Mouse (Mus musculus) left cerebral cortex, adult 2 months (tissue): ENCODE results near the gene Atrx. TPM values are rescaled to one million over a fixed set of nuclear protein-coding genes. Genes with fewer than 3 reads are reported as not detected.
"Not testable (repeated sequence)": the region's sequence is repeated elsewhere in the genome, so short reads cannot be mapped to it uniquely, and the experiment has no call there.

Experiments
- DNase-seq, 2 experiments: peaks; one replicate each; pipeline ENCODE4 v3.0.0; 2021 to 2022; ENCODE audit warnings: low spot score in 2 of 2, mixed read lengths in 1 of 2; ENCODE audit errors: extremely low spot score in 1 of 2
- H3K27ac ChIP-seq: fragments of 200-600 bp; 2 replicates; pipeline ENCODE4 v1.8.1; 2022
- H3K4me3 ChIP-seq: fragments of 200-600 bp; 2 replicates; pipeline ENCODE4 v1.8.1; 2022
- CTCF ChIP-seq: fragments of 200-600 bp; IDR thresholded peaks from 2 replicates; pipeline ENCODE4 v1.8.1; 2022; ENCODE audit warnings: antibody characterized with exemption, mild to moderate bottlenecking, moderate library complexity
- intact Hi-C: fragments of 180-260 bp; cut with DNase I; formaldehyde crosslinking; loops from one replicate; pipeline ENCODE4 v1.15.1; 2025
- total RNA-seq, 2 experiments: library from RNA; stranded (reverse); gene quantifications; 2 replicates each; pipeline ENCODE4 v1.2.3; 2021

Gene Atrx
- total RNA-seq, 2 experiments from 2014 or later, result 178 to 182 TPM

DNA sequence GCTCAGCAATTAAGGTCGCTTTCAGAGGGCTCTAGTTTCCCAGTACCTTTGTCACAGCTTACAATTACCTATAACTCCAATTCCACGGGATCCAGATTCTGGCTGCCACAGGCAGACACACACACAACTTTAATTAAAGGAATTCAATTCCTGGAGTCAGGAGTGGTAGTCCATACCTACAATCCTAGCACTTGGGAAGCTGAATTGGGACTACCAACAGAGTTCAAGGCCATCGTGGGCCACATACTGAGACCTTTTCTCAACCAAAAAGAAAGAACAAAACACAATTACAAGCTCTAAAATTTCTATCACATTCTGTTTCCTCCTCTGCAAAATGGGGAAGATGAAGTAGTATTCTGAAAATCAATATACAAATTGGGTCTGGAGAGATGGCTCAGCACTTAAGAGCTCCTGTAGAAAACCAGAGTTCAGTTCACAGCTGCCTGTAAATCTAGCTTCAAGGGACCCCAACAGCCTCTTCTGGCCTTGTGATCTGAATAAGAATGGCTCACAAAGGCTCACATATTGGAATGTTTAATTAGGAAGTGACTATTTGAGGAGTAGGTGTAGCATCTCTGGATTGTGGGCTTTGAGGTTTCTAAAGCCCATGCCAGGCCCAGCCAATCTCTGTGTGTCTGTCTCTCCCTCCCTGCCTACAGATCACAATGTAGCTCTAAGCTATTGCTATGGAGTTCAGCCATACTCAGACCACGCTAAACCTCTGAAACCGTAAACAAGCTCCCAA, 4.7 kb downstream of the Atrx start:
- H3K4me3 ChIP-seq, result no peak overlapping the region
- no peak for TF ChIP-seq CTCF
- no peak for DNase-seq
- intact Hi-C loops, result loop anchor here (5.0 kb wide), 2 partner anchors 88 to 263 kb away; partner anchors contain the start of genes Magt1 and Pgk1
- no peak overlapping the region for H3K27ac ChIP-seq

DNA sequence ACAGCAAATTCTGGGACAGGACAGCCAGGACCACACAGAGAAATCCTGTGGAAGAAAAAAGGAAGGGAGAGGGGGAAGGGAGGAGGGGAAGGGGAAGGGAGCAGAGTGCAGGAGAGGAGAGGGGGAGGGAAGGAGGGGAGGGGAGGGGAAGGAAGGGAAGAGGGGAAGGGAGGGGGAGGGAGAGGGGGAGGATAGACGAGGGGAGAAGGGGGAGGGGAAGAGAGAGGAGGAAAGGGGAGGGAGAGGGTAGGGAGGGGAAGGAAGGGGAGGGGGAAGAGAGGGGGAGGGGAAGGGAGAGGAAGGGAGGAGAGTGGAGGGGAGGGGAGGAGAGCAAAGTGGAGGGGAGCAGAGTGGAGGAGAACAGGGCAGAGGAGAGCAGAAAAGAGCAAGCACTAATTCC, 5.3 kb downstream of the Atrx start:
- no peak for TF ChIP-seq CTCF
- H3K4me3 ChIP-seq, result no peak overlapping the region
- intact Hi-C loops, result no loop called here
- no peak overlapping the region for H3K27ac ChIP-seq
- no peak for DNase-seq

DNA sequence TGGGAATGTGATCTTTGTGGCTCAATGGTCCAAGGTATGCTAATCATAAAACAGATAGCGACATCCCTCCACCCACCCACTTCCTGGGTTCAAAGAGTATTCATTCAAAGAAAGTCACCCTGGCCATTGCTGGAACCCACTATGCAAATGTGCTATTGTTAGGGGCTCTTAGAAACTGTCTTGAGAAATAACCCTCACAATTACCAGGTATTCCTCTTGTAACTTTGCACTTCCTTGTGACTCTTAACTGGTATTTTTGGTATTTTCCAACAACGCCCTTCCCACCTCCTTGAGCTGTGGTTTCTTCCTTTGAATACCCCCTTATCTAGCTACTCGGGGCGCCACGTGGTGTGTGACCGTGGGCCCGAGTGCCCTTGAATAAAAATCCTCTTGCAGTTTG, 6.2 kb downstream of the Atrx start:
- DNase-seq, H3K27ac ChIP-seq, H3K4me3 ChIP-seq, intact Hi-C loops: not testable (repeated sequence)

DNA sequence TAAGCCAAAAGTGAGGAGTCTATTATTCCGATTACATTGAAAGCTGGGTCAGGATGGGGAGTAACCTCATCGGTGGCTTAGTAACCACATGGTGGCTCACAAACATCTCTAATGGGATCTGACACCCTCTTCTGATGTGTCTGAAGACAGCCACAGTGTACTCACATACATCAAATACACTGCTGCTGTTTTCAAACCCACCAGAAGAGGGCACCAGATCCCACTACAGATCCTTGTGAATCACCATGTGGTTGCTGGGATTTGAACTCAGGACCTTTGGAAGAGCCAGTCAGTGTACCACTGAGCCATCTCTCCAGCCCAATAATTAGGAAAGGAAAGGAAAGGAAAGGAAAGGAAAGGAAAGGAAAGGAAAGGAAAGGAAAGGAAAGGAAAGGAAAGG, 7.8 kb downstream of the Atrx start:
- intact Hi-C loops, result no loop called here
- Histone ChIP-seq H3K4me3 (no peak overlapping the region), H3K27ac (no peak overlapping the region)
- TF ChIP-seq CTCF, result peak; percentile 49
- DNase-seq, result peak in 1 of 2 experiments; percentile 20

DNA sequence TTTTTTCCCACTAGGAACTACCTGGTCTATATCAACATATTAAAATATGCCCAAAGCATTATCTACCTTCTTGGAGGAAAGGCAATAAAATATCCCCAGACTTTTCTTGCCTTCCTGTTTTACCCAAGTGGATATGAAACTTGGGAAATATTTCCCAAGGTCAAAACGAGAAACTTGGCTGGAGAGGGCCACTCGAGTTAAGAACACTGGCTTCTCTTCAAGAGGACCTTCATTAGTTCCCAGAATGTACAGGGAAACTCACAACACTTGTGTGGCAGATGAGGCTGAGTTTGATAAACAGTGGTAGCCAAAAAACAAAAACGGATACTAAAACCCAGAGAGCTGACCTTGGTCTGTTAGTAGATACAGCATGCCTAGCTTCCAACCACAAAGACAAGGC, 17.5 kb downstream of the Atrx start:
- no peak overlapping the region for H3K4me3 ChIP-seq
- H3K27ac ChIP-seq, result no peak overlapping the region
- no peak for DNase-seq
- TF ChIP-seq CTCF, result no peak
- intact Hi-C loops, result no loop called here

DNA sequence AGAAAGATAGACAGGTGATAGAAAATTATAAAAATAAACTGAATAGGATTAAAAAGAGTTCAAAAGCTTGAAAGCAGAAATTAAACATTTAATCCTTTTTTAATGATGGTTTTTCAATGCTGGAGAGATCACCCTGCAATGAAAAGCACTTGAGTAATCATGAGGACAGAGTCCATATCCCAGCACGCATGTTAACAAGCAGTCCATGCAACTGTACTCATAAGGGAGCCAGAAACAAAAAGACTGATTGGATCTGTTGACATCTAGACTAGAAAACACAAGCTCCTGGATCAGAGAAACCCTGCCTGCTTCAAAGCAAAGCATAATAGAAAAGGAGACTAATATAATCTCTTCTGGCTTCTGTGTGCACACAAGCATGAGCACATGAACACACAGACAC, 27.6 kb downstream of the Atrx start:
- no peak overlapping the region for H3K27ac ChIP-seq
- H3K4me3 ChIP-seq, result no peak overlapping the region
- intact Hi-C loops, result no loop called here
- DNase-seq, result no peak
- no peak for TF ChIP-seq CTCF

DNA sequence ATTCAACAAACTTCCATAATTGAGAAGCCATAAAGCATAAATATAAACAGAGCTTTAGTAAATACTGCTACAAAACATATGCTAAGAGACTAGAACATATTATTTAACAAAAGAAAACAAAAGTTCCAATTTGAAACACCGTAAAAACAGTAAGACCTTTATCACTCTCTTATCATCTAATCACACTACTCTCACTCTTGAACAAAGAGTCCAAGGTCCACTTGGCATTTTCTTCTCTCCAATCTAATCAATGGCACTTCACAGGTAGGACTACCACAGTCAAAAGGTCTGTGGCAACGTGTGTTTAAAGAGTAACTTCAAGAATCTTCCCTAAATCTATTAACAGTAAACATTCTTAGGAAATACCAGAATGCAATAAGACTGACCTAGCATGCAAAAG, 42.3 kb downstream of the Atrx start:
- Histone ChIP-seq H3K27ac (no peak overlapping the region), H3K4me3 (no peak overlapping the region)
- no peak for DNase-seq
- intact Hi-C loops, result no loop called here
- TF ChIP-seq CTCF, result no peak

DNA sequence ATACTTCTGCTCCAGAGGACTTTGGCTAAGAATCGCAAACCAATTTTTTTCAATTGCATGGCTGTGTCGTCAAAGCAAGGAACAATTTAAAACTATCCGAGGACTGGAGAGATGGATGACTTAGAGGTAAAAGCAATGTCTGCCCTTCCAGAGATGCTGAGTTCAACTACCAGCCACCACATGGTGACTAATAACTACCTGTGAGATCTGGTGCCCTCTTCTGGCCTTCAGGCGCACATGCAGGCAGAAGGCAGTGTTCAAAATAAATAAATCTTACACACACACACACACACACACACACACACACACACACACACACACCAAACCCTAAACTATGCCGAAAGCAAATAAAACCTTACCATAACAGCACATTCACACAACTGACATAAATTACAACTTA, 64.8 kb downstream of the Atrx start:
- no peak overlapping the region for H3K4me3 ChIP-seq
- no peak for DNase-seq
- H3K27ac ChIP-seq, result no peak overlapping the region
- intact Hi-C loops, result no loop called here
- TF ChIP-seq CTCF, result peak; percentile 17

DNA sequence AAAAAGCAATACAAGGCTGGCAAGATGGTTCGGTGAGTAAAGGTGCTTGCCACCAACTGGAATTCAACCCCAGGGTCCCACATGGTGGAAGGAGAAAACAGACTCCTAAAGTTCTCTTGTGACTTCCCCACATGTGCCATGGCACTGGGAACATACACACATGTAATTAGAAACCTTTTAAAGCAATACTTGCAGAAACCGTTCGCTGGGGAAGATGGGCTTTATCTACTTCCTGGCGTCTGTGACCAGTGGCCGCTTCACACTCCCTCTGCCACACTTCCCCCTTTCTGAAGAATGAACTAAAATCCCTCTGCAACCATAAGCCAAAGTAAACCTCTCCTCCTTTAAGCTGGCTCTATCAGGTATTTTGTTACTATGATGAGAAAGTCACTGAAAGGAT, 104.7 kb downstream of the Atrx start:
- DNase-seq, result no peak
- Histone ChIP-seq H3K4me3 (no peak overlapping the region), H3K27ac (no peak overlapping the region)
- TF ChIP-seq CTCF, result no peak
- intact Hi-C loops, result no loop called here

DNA sequence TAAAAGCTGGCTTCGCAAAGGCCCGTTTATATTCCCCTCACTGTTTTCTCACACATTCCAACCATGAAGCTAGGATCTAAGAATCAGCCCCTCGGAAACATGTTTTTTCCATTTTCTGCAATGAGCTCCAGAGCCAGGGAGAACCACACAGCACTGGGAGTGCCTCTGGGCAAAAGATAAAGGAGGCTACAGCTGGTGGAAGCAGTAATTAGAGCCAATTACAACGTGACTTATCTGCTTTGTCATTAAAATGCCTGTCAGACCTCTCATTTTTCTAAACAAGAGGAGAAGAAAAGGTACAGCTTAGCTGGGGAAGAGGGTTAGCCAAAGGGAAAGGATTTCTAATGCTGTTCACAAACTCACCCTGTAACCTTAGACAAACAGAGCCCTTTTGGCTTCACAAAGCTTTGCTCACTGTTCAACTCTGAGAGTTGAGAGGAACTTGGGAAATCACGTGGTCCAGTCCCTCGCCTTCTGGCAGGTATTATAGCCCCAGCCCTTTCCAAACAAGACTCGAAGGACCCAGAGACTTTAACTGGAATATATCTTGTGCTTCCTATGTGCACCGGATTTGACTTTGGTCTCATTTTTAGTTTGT, 134.3 kb downstream of the Atrx start:
- intact Hi-C loops, result no loop called here
- no peak overlapping the region for H3K27ac ChIP-seq
- no peak for TF ChIP-seq CTCF
- DNase-seq, result no peak
- H3K4me3 ChIP-seq, result no peak overlapping the region

DNA sequence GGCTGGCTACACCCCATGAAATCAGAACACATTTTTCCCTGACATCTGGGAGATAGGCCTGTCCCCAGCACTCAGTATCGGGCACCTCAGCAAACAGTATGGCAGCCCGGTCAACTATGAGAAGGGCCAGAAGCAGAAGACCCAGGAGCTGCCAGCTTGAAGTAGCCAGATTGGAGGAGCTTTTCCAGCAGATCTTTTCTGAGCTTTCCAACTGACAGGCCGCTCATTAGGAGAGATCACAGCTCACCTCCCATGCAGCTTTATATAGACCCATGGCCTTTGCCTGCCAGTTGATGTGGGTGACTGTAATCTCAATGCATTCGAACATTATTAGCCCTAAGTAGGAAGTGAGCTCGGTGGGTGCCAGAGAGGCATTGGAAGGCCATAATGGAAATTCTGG, 155.9 kb downstream of the Atrx start:
- DNase-seq, result no peak
- H3K4me3 ChIP-seq, result no peak overlapping the region
- intact Hi-C loops, result no loop called here
- no peak overlapping the region for H3K27ac ChIP-seq
- TF ChIP-seq CTCF, result no peak

DNA sequence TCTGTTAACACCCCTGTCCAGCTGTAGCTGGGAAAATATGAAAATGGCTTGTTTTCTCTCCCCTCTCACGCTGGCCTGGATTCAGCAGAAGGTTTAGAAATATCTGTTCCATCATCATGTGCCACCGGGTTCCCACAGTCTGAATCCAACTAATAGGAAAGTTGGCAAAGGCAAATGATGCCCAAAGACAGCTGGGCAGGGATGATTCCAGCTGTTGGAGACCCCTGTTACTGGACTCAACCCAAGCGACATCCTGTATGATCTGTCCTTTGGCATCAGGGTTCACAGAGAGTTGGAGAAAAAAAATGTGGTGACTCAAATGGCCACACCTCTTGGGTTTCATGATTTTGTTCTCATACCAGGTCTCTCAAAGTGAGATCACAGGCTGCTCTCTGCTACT, 161.3 kb downstream of the Atrx start:
- no peak overlapping the region for H3K27ac ChIP-seq
- no peak for TF ChIP-seq CTCF
- DNase-seq, result no peak
- no peak overlapping the region for H3K4me3 ChIP-seq
- intact Hi-C loops, result no loop called here

DNA sequence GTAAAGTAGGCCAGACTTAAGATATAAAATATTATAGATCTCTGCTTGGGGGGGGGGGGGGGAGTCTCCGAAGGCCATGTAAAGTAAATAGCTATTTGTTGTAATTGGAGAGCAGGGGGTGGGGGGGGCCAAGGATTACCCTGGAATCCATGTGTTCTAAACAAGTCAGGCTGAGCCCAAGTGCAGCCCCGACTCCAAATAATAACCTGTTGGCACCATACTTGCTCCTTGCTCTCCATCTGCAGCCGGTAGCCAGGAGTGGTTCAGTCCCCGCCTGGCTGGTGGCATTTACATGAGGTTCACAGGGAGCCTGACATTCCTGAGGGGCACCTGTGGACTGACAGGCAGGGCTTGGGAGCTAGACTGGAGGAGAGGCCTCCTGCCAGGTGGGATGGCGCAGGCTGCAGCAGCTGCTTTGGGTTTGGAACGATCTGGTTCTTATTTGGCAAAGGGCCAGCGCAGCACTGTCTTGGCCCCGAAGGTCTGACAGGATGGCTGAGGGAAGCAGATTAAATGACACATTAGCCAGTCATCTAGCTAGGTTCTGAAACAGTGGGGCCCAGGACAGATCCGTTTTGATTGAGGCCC, 161.9 kb downstream of the Atrx start:
- no peak overlapping the region for H3K4me3 ChIP-seq
- H3K27ac ChIP-seq, result no peak overlapping the region
- intact Hi-C loops, result no loop called here
- TF ChIP-seq CTCF, result no peak
- DNase-seq, result no peak
